Mouse (Mus musculus) G1E-ER4 (cell line): ENCODE results near the gene Mcrip2. TPM values are rescaled to one million over a fixed set of nuclear protein-coding genes. Genes with fewer than 3 reads are reported as not detected.

Experiments used
- GATA1 ChIP-seq: IDR thresholded peaks from one replicate; pipeline ENCODE4 v1.8.0; 2012; ENCODE audit warnings: low read length, inconsistent platforms
- polyA plus RNA-seq: library from polyadenylated mRNA; stranded (reverse); fragments of >175 nt; gene quantifications from 2 replicates; pipeline ENCODE4 v1.2.3, GENCODE M21; 2012

The Mcrip2 gene
- polyA plus RNA-seq, 1 experiment, result 225 TPM

DNA sequence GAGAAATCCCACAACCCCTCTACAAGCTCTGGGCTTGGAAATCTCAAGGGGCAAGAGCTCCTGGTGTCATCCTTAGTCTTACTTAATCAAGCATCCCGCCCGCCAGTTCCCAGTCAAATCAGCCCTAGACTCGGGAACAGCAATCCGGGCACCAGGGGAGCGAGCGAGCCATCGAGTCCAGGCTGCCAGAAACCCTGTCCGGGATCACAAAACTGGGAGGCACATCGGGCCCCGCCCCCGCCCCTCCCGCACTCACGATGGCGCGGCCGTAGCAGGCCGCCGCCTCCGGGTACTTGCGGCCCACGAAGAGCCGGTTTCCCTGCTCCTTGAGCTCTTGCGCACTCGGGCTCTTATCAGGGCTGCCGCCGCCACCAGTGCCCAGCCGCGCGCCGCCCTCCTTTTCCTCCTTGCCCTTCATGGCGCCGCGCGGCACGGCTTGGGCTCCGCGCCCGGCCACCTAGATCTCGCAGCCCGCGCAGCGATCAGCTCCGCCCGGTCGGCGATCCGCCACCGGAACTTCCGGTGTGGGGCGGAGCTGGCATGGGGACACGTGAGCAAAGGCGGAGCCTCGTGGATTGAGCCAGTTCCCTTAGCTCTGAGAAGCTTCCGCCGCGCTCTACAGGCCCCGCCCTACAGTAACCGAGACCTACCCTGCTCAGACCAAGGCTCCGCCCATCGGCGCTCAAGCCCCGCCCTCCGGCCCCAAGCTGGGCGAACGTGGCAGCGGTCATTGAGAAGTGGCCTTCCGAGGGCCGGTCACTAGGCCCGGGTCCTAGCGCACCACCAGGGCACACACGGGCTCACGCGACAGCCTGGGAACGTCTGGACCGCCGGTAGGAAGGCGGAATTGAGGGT, 35.9 kb downstream of the Mcrip2 start:
- no peak for TF ChIP-seq GATA1

DNA sequence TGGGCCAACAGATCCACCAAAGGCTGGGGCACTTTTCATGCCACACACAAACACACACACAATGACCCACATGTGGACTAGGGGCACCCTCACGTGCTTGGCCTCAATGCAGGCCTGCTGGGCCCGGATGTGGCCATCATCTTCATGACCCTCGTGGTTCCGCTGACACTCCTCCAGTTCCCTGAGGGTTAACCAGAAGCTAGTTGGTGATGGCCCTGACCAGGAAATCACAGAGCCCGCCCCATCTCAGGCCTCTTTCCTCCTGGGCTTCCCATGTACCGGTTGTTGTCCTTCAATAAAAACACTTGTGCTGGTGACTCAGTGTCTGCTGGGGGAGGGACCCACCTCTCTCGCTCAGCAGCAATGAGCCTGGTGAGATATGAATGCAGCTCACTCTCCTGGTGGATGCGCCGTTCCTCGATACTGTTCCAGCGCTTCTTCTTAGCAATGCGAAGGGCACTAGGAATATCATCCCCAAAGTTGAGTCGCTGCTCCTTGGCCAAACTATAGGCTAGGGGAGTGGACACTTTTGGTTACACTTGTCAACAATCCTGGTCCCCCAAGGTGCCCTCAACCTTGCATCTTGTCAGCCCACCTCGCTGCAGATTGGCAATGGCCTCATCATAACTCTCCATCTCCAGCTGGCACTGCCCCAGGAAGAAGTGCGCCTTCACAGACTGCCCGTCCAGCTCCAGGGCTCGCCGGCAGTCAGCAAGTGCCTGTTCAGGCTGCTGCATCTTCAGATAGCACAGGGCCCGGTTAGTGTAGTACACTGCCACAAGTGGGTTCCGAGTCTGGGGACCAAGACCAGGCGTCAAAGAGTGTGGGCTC, 36.9 kb downstream of the Mcrip2 start:
- TF ChIP-seq GATA1, result no peak

DNA sequence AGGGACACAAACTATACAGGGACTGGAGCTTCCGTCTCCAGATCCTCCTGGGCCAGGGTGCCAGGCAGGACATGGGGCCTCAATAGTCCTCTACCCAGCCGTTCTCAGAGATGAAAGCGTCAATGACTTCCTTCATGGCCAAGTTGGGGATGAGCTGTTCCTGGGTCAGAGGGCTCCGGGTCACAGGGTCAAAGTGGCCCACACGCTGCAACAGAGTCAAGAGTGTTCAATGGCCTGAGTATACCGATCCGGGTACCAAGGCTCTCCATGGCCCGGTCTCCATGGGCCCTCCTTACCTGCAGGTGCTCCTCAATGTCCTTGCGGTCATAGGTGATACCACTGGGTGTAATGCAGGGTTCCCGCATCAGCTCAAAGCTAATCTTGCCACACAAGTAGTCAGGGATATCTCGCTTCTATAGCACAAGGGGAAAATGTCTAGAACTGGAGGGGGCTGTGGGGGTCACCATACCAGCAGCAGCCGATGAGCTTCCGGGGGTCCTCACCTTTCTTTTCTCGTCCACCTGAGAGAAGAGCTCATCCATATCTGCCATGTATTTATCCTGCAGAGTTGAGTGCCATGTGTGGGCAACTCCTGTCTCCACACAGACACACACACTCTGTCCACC, 37.6 kb downstream of the Mcrip2 start:
- TF ChIP-seq GATA1, result no peak

DNA sequence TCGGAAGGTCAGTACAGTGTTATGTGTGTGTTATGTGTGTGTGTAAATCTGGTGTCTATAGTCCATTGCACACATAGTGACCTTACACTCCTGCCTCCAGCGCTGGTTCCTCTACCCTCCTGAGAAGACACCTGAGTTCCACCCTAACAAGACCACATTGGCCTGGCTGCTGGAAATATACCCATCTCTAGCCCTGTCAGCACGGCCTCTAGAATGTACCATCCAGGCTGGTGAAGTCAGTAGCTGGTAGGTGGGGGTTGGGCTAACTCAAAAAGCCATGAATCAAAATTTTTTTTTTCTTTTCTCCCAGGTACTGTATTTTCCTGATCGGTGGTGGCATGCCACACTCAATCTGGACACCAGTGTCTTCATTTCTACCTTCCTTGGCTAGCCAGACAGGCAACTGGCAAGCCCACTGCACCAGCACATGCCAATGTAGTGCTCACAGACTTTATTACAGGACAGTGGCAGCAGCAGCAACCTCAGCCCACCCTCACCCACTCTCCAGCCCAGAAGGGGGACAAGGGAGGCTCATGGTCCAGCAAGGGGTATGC, 38.3 kb downstream of the Mcrip2 start:
- no peak for TF ChIP-seq GATA1

DNA sequence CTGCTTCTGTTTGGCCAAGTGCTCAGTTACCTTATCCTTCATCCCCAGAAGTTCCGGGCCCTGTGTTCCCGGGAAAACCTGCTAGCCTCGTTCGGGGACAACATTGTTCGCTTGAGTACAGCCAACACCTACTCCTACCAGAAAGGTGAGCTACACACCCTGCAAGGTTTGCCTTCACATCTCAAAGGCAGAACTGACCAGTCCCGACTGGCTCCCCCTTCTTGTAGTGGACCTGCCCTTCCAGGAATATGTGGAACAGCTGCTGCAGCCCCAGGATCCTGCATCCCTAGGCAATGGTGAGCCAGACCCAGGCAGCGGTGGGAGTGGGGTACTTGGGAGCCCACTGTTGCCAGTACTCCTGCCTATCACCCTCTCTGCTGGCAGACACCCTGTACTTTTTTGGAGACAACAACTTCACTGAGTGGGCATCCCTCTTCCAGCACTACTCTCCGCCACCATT, 39.0 kb downstream of the Mcrip2 start:
- TF ChIP-seq GATA1, result no peak

DNA sequence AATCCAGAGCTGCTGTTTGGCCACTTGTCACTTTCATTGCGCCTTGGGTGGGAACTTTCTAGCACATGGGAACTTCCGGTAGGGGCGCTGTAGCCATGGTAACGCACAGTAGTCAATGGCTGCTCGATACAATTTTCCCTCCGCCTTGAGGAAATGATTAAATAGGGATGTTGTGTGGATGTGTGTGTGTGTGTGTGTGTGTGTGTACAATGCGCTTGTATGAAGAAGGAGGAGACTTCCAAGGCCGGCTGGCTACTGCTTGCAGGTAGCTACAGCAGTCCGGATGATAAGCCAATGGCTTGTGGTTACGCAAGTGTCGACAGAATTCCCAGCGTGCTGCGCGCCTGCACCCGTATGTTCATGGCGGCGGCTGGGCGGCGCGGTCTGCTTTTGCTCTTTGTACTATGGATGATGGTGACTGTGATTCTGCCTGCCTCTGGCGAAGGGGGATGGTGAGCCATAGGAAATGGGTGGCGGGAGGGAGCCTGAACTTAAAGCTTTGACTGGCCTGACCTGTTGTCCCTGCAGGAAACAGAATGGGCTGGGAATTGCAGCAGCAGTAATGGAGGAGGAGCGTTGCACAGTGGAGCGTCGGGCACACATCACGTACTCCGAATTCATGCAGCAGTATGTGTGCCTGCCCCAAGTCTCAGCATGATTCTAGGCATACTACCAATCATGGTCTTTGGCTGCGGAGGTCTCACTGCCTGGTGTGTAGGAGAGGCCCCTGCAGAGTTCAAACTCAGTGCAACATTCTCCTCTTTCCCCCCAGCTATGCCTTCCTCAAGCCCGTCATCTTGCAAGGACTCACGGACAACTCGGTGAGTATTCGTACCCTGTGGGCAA, 39.6 kb downstream of the Mcrip2 start, which contains the start of gene Jmjd8:
Gene Jmjd8 (plus strand): TSS at position 156 of the 846 bp plus-strand sequence.
- TF ChIP-seq GATA1, result no peak

DNA sequence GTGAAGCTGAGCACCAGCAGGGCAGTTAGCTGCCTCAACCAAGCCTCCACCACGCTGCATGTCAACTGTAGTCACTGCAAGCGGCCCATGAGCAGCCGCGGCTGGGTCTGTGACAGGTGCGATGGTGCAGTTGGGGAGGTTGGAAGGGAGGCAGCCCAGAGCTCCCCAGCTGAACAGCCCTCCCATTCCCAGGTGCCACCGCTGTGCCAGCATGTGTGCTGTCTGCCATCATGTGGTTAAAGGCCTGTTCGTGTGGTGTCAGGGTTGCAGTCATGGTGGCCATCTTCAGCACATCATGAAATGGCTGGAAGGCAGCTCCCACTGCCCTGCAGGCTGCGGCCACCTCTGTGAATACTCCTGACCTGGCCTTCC, 40.4 kb downstream of the Mcrip2 start:
- no peak for TF ChIP-seq GATA1

DNA sequence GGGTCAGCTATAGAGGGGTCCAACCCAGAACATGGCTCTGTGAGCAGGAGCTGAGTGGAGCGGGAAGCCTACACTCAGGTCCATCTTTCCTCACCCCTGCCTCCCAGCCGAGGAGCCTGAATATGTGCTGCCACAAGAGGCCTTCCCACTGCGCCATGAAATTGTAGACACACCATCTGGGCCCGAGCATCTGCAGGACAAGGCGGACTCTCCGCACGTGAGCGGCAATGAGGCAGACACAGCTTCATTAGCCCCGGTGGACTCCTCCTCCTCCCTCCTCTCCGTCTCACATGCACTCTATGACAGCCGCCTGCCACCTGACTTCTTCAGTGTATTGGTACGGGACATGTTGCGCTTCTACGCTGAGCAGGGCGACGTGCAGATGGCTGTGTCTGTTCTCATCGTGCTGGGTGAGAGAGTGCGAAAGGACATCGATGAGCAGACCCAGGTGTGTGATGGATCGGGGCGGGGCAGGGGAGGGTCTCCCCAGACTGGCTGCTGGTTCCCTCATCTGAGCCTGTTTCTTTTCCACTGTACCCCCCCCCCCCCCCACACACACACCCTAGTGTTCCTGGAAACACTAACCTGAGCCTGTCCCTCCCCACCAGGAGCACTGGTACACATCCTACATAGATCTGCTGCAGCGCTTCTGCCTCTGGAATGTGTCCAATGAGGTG, 40.9 kb downstream of the Mcrip2 start:
- TF ChIP-seq GATA1, result no peak

DNA sequence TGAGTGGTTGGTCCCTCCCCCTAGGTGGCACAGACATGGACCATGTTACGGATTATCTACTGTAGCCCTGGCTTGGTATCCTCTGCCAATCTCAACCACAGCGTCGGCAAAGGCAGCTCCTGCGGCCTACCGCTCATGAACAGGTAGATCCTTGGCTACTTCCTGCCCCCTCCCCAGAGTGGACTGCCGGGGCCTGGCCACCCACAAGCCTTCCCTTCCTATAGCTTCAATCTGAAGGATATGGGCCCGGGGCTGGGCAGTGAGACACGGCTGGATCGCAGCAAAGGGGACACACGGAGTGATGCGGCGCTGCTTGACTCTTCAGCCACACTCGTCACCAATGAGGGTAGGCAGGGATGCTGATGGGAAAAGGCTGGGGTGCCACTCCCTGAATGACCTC, 41.6 kb downstream of the Mcrip2 start:
- no peak for TF ChIP-seq GATA1

DNA sequence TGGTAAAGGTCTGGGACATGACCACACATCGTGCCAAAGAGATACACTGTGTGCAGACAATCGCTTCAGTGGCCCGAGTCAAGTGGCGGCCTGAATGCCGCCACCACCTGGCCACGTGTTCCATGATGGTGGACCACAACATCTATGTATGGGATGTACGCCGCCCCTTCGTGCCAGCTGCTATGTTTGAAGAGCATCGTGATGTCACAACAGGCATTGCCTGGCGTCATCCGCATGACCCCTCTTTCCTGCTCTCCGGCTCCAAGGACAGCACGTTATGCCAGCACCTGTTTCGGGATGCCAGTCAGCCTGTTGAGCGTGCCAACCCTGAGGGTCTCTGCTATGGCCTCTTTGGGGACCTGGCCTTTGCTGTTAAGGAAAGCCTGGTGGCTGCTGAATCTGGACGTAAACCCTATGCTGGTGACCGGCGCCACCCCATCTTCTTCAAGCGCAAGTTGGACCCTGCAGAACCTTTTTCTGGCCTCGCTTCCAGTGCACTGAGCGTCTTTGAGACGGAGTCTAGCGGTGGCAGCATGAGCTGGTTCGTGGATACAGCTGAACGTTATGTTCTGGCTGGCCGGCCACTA, 42.5 kb downstream of the Mcrip2 start:
- no peak for TF ChIP-seq GATA1

DNA sequence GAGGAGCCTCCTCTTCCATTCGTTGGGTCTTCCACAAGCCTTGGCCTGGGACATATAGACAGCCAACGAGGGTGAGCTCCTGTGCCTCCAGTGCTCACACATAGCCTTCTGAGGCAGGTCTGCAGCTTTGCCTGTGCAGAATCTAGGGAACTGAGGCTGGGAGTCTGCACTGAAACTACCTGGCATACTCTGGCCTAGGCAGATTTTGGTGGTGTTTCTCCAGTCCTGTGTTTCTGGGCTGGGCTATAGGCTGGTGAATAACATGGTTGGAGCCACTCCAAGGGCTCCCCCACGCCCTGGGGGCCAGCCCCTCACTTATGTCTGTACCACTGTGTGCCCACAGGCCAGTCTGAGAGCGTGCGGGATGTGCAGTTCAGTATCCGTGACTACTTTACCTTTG, 43.3 kb downstream of the Mcrip2 start:
- TF ChIP-seq GATA1, result no peak

DNA sequence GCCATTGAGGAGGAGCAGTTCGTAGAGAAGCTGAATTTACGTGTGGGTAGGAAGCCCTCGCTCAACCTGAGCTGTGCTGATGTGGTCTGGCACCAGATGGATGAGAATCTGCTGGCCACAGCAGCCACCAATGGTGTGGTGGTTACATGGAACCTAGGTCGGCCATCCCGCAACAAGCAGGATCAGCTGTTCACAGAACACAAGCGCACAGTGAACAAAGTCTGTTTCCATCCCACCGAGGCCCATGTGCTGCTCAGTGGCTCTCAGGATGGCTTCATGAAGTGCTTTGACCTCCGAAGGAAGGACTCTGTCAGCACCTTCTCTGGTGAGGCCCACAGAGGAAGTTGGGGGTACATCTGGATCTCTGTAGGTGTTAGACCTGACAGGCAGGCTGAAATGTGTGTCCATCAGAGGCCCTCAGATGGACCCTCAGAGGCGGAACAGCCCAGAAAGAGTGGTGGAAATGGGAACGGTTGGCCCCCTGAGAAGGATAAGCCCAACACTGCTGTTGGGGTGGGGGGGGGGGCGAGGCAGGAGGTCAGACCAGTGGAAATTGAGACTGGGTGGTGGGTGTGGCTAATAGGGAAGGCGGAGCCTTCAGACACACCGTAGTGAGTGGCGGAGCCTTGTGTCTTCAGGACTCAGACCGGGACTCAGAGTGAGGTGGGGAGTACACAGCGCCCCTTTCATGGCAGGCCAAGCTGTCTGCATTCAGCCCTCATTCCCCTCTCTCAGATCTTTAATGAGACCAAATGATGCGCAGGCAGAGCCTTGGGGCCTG, 44.0 kb downstream of the Mcrip2 start:
- no peak for TF ChIP-seq GATA1

DNA sequence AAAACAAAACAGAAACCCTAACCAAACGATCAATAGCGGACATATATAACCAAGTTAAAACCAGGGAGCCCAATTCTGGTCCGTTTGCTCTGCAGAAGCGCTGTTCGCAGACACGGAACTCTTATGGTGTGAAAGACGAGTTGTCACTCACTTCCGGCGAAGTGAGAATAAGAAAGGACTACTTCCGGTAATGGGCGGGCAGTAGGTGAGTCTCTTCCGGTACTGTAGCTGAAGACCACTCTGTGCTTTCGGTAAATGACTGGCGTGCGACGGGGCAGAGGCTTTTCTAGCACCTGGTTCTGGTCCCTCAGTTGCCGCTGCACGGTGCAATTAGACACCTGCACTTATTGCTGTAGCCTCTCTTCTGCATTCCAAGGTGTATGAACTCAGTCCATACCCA, 45.1 kb downstream of the Mcrip2 start, which contains the start of gene Wdr24:
Gene Wdr24 (plus strand): TSS at position 176 of the 400 bp plus-strand sequence.
- TF ChIP-seq GATA1, result no peak
